Mouse (Mus musculus) sigmoid colon, adult 10 weeks (tissue): ENCODE measurements around the gene Hist1h3c. TPM values are rescaled to one million over a fixed set of nuclear protein-coding genes. Genes with fewer than 3 reads are reported as not detected.

ENCODE experiments used
- polyA plus RNA-seq: library from polyadenylated mRNA; stranded (reverse); fragments of 350-450 nt; fragmentation: Illumina TruSeq; extraction: RNeasy Lipid Tissue Mini Kit (QIAGEN cat#74804); gene quantifications from one replicate; pipeline ENCODE4 v1.2.3, GENCODE M21; 2014; ENCODE audit warnings: low read depth, low replicate concordance

Hist1h3c gene
- not detected for polyA plus RNA-seq

DNA sequence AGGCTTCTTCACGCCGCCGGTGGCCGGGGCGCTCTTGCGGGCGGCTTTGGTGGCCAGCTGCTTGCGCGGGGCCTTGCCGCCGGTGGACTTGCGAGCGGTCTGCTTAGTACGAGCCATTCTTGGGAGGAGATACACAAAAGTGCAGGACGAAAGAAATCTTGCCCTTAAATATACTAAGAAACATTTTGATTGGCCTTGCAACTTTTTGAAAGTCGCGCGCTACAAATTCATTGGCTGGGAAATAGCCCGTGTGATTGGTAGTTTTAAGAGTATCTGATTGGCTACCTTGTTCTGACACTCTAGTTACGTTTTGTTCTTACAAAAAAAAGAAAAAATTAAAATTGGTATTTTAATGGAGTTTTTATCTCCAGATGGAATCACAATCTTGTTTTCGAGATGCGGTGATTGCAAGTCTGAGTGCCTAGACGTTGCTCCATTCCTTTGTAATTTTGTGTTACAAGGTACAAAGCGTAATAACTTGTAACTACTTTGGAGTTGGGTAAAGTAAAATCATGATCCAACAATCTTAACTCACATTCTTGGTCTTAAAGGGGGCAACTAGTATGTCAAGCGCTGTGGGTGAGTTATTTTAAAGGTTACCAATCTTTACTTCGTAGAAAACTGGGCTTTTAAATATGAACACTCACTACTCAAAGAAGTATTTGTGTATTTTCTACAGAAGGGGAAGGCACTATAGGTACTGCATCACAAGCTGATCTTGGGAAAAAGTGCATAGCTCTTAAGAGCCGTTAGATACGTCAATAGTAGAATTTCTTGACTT is at the start of gene Hist1h3c:
Hist1h3c (minus strand) TSS at position 222 of the 781 bp plus-strand sequence.

DNA sequence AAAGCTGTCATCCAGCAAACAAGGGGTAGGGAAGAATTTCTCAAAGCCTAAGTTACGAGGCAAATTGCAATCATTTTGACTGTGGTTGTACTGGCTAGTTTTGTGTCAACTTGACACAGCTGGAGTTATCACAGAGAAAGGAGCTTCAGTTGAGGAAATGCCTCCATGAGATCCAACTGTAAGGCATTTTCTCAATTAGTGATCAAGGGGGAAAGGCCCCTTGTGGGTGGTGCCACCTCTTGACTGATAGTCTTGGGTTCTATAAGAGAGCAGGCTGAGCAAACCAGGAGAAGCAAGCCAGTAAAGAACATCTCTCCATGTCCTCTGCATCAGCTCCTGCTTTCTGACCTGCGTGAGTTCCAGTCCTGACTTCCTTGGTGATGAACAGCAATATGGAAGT is 24.2 kb upstream of the Hist1h3c start, which contains the start of gene Trim38:
Trim38 (plus strand) TSS at position 301 of the 400 bp plus-strand sequence.

DNA sequence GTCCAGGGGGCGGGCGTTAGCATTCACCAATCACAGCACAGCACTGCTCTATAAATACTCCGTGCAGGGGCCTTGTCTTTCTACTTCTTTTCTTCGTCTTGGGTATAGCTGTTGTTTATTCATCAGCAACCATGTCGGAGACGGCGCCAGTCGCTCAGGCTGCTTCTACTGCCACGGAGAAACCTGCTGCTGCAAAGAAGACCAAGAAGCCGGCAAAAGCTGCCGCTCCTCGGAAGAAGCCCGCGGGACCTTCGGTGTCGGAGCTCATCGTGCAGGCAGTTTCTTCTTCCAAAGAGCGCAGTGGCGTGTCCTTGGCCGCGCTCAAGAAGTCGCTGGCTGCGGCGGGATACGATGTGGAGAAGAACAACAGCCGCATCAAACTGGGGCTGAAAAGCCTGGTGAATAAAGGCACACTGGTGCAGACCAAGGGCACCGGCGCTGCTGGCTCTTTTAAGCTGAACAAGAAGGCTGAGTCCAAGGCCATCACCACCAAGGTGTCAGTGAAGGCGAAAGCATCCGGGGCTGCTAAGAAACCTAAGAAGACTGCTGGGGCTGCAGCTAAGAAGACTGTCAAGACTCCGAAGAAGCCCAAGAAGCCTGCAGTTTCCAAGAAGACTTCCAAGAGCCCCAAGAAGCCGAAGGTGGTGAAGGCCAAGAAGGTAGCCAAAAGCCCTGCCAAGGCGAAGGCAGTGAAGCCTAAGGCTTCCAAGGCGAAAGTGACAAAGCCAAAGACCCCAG is 18.4 kb upstream of the Hist1h3c start, which contains the start of gene Hist1h1a:
Hist1h1a (plus strand) TSS at position 81 of the 738 bp plus-strand sequence.

DNA sequence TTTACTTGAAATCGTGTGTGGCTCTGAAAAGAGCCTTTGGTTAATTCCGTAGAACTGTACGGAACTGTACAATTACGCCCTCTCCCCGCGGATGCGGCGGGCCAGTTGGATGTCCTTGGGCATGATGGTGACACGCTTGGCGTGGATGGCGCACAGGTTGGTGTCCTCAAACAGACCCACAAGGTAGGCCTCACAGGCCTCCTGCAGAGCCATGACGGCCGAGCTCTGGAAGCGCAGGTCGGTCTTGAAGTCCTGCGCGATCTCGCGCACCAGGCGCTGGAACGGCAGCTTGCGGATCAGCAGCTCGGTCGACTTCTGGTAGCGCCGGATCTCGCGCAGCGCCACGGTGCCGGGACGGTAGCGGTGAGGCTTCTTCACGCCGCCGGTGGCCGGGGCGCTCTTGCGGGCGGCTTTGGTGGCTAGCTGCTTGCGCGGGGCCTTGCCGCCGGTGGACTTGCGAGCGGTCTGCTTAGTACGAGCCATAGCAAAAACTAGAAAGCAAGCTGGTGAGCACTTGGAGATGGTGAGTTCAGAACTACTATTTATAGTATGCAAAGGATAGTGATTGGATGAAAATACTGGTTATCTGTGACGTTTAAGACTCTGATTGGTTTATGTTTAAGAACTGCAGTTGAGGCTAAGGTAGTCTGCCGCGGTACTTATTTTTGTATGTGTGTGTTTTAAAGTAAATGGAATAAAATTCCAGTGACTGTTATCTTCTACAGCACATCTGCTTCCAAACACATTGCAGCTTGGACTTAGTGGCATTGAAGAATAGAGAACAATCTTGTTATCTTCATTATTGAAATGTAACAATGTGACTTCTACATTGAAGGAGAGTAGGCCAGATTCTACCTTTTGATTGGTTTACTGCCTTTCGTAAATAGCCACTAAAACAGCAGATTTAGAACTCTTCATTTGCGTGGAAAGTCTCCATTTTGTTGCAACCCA is 16.7 kb upstream of the Hist1h3c start, which contains the start of gene Hist1h3a:
Hist1h3a (minus strand) TSS at position 516 of the 951 bp plus-strand sequence.

DNA sequence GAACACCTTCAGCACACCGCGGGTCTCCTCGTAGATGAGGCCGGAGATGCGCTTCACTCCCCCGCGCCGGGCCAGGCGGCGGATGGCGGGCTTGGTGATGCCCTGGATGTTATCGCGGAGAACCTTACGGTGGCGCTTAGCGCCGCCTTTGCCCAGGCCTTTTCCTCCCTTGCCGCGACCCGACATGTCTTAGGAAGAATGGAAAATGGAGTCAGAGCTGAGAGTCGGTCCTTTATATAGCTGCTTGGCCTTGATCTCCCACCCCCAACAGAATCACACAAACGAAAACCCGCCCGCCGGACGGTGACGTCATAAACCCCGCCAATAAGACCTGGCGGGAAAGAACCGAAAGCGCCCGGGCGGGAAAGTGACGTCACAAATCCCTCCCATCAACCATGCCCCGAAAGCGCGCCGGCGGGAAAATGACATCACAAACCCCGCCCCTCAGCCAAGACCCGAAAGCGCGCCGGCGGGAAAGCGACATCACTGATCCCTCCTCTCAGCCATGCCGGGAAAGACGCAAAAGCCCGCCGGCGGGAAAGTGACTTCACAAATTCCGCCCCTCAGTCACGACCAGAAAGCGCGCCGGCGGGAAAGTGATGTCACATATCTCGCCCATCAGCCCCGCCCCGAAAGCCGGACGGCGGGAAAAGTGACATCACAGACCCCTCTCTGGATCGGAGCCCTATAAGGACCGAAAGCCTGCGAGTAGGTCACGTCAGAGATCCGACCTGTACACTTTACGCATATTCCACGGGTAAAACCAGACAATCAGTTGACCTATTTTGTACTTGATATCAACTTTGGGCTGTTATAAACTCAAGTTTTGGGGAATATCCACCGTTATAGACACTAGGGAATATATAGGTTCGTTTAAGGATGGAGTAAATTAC is 15.8 kb upstream of the Hist1h3c start, which contains the start of gene Hist1h4a:
Hist1h4a (minus strand) TSS at position 259 of the 893 bp plus-strand sequence.

DNA sequence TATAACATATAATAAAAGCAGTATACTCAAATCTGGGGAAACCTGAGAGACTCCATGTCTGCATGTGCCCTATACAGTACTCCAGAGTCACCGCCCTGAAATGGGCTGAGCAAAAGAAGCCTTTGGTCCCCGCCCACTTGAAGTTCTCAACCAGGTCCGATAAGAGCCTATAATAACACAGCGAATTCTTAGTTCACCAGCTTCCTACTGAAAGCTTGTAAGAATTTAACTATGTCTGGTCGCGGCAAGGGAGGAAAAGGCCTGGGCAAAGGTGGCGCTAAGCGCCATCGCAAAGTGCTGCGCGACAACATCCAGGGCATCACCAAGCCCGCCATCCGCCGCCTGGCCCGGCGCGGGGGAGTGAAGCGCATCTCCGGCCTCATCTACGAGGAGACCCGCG is 11.4 kb upstream of the Hist1h3c start, which contains the start of gene Hist1h4b:
Hist1h4b (plus strand) TSS at position 224 of the 400 bp plus-strand sequence.

DNA sequence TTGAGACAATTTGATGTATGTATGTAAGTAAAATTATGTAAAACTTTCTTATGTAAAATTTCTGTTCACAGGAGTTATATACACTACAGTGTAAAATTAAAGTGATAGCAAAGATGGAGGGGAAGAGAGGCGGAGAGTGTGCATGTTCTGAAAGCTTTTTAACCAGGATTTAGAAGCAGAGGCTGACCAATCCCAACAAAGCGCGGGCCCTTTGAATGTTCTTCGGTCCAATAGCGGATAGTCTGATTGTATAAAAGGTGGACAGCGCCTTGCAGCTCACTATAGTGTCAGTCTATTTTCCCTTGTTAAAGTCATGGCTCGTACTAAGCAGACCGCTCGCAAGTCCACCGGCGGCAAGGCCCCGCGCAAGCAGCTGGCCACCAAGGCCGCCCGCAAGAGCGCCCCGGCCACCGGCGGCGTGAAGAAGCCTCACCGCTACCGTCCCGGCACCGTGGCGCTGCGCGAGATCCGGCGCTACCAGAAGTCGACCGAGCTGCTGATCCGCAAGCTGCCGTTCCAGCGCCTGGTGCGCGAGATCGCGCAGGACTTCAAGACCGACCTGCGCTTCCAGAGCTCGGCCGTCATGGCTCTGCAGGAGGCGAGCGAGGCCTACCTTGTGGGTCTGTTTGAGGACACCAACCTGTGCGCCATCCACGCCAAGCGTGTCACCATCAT is 6.8 kb upstream of the Hist1h3c start, which contains the start of gene Hist1h3b:
Hist1h3b (plus strand) TSS at position 201 of the 675 bp plus-strand sequence.

DNA sequence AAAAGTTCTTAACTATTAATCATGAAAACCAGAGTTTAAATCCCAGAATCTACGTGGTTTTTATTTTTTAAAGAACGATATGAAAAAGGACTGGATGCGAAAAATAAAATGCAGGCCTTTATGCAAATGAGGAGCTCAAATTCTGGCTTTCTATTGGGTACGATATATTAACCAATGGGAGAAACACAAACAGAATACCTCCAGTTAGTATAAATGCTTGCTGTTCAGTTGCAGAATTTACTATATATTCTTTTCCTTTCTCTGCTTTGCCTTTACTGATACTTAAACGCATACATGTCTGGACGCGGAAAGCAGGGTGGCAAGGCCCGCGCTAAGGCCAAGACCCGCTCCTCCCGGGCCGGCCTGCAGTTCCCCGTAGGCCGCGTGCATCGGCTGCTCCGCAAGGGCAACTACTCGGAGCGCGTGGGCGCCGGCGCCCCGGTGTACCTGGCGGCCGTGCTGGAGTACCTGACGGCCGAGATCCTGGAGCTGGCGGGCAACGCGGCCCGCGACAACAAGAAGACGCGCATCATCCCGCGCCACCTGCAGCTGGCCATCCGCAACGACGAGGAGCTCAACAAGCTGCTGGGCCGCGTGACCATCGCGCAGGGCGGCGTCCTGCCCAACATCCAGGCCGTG is 5.6 kb upstream of the Hist1h3c start, which contains the start of gene Hist1h2ab:
Hist1h2ab (plus strand) TSS at position 288 of the 639 bp plus-strand sequence.

DNA sequence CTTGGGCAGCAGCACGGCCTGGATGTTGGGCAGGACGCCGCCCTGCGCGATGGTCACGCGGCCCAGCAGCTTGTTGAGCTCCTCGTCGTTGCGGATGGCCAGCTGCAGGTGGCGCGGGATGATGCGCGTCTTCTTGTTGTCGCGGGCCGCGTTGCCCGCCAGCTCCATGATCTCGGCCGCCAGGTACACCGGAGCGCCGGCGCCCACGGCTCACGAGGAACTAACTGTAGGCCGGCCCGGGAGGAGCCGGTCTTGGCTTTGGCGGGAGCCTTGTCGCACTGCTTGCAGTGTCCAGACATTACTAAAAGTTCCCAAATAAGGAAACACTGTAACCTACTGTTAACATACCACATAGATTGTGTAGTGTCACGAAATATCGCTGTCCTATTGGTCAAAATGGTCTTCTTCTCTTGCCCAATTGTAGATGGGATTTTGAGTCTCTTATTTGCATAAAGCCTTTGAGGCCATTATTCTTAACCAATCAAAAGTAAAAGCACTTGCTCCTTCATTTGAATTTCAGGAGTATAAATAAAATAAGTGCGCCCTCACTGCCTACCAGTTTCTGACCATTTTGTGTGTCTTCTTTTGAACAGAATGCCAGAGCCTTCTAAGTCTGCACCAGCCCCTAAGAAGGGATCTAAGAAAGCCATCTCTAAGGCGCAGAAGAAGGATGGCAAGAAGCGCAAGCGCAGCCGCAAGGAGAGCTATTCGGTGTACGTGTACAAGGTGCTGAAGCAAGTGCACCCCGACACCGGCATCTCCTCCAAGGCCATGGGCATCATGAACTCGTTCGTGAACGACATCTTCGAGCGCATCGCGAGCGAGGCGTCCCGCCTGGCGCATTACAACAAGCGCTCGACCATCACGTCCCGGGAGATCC is 1.0 kb upstream of the Hist1h3c start, which contains the start of gene Hist1h2bb:
Hist1h2bb (plus strand) TSS at position 534 of the 880 bp plus-strand sequence.

DNA sequence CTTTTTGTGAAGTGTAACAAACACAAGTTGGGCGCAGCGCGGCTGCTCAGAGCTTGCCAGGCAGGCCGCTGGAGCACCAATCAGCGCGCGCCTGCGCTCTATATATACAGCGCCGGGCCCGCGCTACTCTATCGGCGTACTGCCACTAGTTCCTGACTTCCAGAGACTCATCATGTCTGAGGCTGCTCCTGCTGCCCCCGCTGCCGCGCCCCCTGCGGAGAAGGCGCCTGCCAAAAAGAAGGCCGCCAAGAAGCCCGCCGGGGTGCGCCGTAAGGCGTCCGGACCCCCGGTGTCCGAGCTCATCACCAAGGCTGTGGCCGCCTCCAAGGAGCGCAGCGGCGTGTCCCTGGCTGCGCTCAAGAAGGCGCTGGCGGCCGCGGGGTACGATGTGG is 6.7 kb downstream of the Hist1h3c start, which contains the start of gene Hist1h1c:
Hist1h1c (plus strand) TSS at position 132 of the 392 bp plus-strand sequence.

DNA sequence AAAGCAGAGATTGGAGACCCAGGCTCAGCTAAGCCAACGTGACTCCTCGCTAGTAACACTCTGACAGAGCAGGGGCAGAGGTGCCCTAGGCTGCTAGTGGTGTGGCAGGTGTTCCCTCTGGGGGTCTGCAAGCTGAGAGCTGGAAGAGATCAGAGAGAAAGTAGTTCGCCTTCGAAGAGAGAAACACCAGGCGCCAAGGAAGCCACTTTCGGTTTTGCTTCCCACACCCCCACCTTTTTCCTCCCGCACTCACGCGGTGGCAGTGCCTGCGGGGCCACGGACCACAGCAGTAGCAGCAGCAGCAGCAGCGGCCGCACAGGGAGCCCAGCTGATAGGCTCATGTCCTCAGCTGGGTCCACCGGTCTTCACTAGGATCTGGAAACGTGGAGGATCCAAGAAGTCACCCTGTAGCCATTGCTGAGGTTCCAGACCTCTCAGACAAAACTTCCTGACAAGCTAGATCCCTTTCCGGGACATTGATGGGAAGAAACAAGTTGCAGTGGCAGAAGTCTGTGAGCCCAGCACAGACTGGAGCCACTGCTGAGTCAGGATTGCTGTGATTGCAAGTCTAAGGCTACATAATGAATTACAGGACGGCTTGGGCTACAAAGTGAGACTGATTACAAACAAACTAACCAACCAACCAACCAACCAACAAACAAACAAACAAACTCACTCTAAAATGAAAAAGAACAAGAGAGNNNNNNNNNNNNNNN is 34.9 kb downstream of the Hist1h3c start, which contains the start of gene Hfe:
Hfe (minus strand) TSS at position 481 of the 716 bp plus-strand sequence.

DNA sequence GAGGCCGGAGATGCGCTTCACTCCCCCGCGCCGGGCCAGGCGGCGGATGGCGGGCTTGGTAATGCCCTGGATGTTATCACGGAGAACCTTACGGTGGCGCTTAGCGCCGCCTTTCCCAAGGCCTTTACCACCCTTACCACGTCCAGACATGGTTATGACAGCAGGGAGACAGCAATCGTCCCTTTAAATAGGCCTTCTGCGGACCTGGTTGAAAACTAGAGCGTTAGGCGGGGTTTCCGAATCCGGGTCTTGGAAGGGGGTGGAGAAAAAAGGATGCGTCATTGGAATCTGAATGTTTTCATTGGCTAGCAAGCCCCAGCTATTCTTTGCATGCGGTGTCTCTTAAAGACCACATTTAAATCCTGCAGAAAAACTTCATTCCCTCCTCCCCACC is 47.1 kb downstream of the Hist1h3c start, which contains the start of gene Hist1h4c:
Hist1h4c (minus strand) TSS at position 155 of the 394 bp plus-strand sequence.

DNA sequence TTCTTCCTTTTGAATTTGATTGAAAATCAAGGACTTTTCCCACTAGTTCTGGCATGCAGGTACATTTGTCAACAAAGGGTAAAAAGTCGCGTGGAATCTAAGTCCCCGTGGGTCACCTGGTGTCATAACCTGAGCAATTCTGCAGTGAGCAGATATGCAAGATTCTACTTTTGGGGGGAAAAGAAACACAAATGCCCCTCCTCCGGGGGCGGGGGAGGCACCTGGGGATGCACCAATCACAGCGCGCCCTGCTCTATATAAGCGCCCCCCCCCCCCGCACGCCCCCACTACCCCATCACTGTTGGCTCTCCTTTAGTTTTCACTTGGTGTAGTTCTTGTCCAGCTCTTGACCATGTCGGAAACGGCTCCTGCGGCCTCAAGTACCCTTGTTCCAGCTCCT is 49.9 kb downstream of the Hist1h3c start, which contains the start of gene Hist1h1t:
Hist1h1t (plus strand) TSS at position 301 of the 400 bp plus-strand sequence.

